Mouse (Mus musculus) olfactory bulb, adult 2 months (tissue): ENCODE measurements around the gene Gpam. TPM values are rescaled to one million over a fixed set of nuclear protein-coding genes. Genes with fewer than 3 reads are reported as not detected.

Source experiments
- H3K27ac ChIP-seq: fragments of 200-500 bp; 2 replicates; pipeline ENCODE4 v1.5.1; 2012; ENCODE audit warnings: low read depth, low read length; ENCODE audit not compliant: insufficient read depth
- H3K4me1 ChIP-seq: fragments of 200-500 bp; 2 replicates; pipeline ENCODE4 v1.6.1; 2012; ENCODE audit warnings: low read length; ENCODE audit not compliant: control insufficient read depth, insufficient read depth
- H3K4me3 ChIP-seq: fragments of 200-500 bp; 2 replicates; pipeline ENCODE4 v1.5.1; 2012; ENCODE audit warnings: mild to moderate bottlenecking, low read depth, low read length, moderate library complexity; ENCODE audit not compliant: insufficient read depth
- CTCF ChIP-seq: fragments of 200-500 bp; IDR thresholded peaks from 2 replicates; pipeline ENCODE4 v1.5.1; 2012; ENCODE audit warnings: low read depth, mild to moderate bottlenecking, low read length, moderate library complexity; ENCODE audit not compliant: insufficient read depth
- POLR2A ChIP-seq: fragments of 200-500 bp; IDR thresholded peaks from 2 replicates; pipeline ENCODE4 v1.6.1; 2012; ENCODE audit warnings: mild to moderate bottlenecking, low read depth, low read length, moderate library complexity; ENCODE audit not compliant: insufficient read depth
- WGBS: fragments of 180-500 bp; shearing (Covaris S2); methylation state at CpG from one replicate; pipeline ENCODE4 v1.1.7; 2018; 5-methylcytosine and 5-hydroxymethylcytosine counted together
- polyA plus RNA-seq: library from polyadenylated mRNA; stranded (reverse); fragments of >200 nt; gene quantifications from 2 replicates; pipeline ENCODE4 v1.2.4, GENCODE M21; 2012; ENCODE audit warnings: low replicate concordance; ENCODE audit not compliant: missing spikeins, insufficient read depth, insufficient read length

Gene Gpam
- polyA plus RNA-seq, 1 experiment, result not detected

DNA sequence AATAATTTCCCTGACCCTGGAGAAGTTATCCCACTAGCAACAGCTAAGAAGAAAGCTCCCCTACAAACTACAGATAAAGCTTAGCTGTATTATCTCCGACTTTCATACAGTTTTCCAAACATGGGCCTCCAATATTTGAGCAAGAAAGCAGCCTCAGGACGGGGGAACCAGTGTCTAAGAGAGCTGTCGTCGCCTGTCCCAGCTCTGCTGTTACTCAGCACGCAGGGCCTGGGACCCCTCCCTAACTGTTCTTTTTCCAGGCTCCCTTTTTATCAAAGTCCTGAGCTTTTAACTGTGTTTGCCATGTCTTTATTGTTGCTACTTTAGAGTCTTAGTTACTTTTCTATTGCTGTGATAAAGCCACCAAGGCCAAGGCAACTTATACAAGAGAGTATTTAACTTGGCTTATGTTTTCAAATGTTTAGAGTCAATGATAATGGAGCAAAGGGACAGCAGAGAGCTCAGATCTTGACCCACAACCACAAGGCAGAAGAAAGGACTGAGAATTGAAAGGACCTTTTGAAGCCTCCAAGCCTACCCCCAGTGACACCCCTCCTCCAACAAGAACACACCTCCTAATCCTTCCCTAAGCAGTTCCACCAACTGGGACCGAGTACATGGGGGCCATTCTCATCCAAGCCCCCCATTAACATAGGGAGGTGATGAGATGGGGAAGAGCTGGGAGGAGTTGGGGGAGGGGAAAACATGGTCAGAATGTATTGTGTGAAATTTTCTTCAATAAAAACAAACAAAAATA is 9.8 kb downstream of the Gpam start:
- 77% methylated on average over 6 of the region's 6 CpGs for whole genome bisulfite sequencing
- Histone ChIP-seq H3K27ac (no peak overlapping the region), H3K4me1 (no peaks in the 10 kb centered on the region; the same call in 1 of the 2 replicates), H3K4me3 (no peak overlapping the region)
- TF ChIP-seq POLR2A (no peak), CTCF (no peak)

DNA sequence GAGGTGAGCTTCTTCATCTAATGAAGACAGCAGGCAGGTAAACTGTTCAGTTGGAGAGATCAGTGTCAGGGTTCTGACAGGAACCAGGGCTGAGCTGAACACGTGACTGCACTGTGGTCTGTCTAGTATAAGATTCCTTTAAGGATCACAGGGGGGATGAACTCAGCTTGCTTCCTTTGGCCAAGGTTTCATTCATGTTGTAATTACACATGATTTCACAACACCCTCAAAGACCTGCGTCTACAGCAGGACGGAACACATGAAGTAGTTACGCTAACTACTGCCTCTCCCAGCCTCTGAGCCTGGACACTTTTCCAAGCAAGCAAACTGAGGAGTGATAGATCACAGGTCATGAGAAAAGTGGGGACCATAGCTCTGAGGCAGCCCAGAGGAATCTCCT is 11.5 kb downstream of the Gpam start:
- 85% methylated on average over 4 of the region's 4 CpGs for WGBS
- no peak for TF ChIP-seq CTCF
- TF ChIP-seq POLR2A, result no peak

GRCm38 (mm10) chr19:55114825-55115395 is 12.1 kb downstream of the Gpam start:
- WGBS, result 90% methylated on average over 5 of the region's 5 CpGs
- Histone ChIP-seq H3K4me1 (no peaks in the 10 kb centered on the region), H3K27ac (no peak overlapping the region), H3K4me3 (no peak overlapping the region)
- TF ChIP-seq POLR2A (no peak), CTCF (no peak)

More for the DNA sequence above, 11.5 kb downstream of the Gpam start:
- Histone ChIP-seq H3K4me1 (no peaks in the 10 kb centered on the region), H3K4me3 (no peak overlapping the region), H3K27ac (no peak overlapping the region)

DNA sequence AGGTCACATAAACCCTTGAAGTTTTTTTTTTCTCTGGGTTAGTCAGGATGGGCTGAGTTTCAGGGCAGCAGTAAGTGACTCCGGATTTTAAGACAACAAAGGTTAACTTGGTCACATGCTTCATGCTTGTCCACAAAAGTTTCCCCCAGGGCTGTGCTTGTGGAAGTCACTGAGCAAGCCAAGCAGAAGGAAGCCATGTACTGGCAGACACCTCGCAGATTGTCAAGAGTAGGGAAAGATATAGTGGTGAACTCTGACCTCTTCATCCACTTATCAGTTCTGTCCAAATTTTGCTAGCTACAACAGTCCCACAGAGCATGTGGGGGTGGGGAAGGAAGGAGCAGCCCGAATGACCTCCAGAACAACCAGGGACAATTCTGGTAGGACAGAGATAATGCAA is 19.1 kb downstream of the Gpam start:
- TF ChIP-seq POLR2A, result no peak
- TF ChIP-seq CTCF, result no peak
- WGBS, result 81% methylated on average over 3 of the region's 3 CpGs
- Histone ChIP-seq H3K4me3 (no peak overlapping the region), H3K27ac (no peak overlapping the region), H3K4me1 (peaks cover 4% of the 10 kb centered on the region; the same call in 1 of the 2 replicates)

DNA sequence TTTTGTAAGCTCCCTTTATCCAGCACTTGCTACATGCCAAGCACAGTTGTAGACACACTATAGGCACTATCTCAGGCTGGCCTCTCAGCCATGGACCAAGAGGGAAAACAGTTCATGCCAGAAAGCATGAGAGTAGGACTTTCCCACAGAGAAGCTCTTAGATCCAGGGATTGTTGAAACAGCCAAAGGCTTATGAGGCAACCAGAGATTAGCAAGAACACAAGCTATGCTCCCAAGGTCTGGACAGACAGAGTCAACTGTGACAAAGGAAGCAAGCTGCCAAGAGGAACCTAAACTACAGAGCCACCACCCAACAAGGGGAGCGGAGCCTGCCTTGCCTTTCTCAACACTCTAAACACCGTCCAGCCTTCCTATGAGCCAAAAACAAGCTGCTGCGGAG is 21.1 kb downstream of the Gpam start:
- 89% methylated on average over 3 of the region's 3 CpGs for WGBS
- no peak overlapping the region for H3K27ac ChIP-seq
- peaks cover 4% of the 10 kb centered on the region; the same call in 1 of the 2 replicates for H3K4me1 ChIP-seq
- no peak for TF ChIP-seq POLR2A
- no peak for TF ChIP-seq CTCF
- no peak overlapping the region for H3K4me3 ChIP-seq

- no peak overlapping the region for H3K4me3 ChIP-seq
- peaks cover 7% of the 10 kb centered on the region; the same call in 1 of the 2 replicates for H3K4me1 ChIP-seq
- peak overlapping the region; percentile 80 for H3K27ac ChIP-seq
- 36% methylated on average over 11 of the region's 11 CpGs for WGBS
- no peak for TF ChIP-seq CTCF
- TF ChIP-seq POLR2A, result no peak
Measured at GRCm38 (mm10) chr19:55103081-55103830, 23.8 kb downstream of the Gpam start.

- WGBS, result 59% methylated on average over 4 of the region's 4 CpGs
- TF ChIP-seq CTCF (no peak), POLR2A (no peak)
Measured at GRCm38 (mm10) chr19:55101659-55102058, 25.4 kb downstream of the Gpam start.

DNA sequence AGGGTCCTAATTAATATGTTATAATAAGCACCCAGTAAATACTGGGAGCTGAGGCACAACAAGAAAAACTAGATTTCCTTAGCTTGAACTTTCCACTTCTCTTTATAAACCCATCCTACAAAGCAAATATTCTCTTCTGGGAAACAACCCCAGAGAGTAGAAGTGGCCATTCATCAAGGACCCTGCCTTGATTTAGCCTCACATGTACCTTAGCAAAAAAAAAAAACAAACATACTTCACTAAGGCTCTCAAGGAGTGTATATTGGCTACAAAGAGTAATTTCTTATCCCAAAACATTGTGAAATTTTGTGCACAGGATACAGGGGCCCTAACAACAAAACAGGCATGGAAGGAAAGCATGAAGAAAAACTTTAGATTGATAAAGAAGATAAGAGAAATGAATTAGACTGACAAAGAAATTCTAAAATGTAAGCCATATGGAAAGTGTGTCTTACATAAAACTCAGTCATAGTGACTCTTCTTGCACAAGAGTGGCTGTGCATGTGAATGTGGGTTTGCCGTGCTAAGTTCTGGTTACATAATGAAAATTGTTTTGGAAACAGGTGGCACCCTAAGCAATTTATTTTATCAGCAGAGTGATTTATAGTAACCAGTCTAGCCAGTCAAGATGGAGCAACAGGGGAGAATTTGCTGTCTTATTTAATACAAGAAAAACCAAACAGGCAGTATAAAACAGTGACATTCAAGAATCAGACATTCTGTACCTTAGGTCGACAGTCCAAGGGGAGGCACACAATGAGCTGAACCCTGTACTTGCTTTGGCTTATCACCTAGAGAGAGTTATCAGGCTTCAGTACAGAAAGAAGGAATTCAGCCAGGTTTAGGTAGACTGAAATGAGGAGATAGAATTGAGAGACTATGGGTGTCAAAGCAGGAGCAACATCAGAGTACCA is 26.6 kb downstream of the Gpam start:
- no peak for TF ChIP-seq POLR2A
- no peak for TF ChIP-seq CTCF
- WGBS, result 55% methylated on average over 2 of the region's 2 CpGs
- peaks cover 7% of the 10 kb centered on the region; the same call in 1 of the 2 replicates for H3K4me1 ChIP-seq
- H3K4me3 ChIP-seq, result peak overlapping the region; percentile 60
- H3K27ac ChIP-seq, result peak overlapping the region; percentile 77; the same call in 1 of the 2 replicates

More at GRCm38 (mm10) chr19:55101659-55102058, 25.4 kb downstream of the Gpam start:
- Histone ChIP-seq H3K4me1 (peaks cover 7% of the 10 kb centered on the region; the same call in 1 of the 2 replicates), H3K4me3 (no peak overlapping the region), H3K27ac (peak overlapping the region; percentile 46; the same call in 1 of the 2 replicates)
